Mouse (Mus musculus) hindbrain, embryonic 15.5 days (tissue): Measurements from ENCODE around the gene Maml3. TPM values are rescaled to one million over a fixed set of nuclear protein-coding genes. Genes with fewer than 3 reads are reported as not detected.
A peak's percentile ranks its signal among the peaks of the same experiment; 100 is the strongest.

Experiments
- ATAC-seq: fragments of 200-750 bp; cut with Nextera tagmentation; 2 replicates; pipeline ENCODE4 v1.8.0; 2017; ENCODE audit warnings: low read depth, moderate number of reproducible peaks, moderate TSS enrichment; ENCODE audit not compliant: low FRiP score
- H3K27ac ChIP-seq: fragments of 300-500 bp; sonication (generic); replicated peaks from 2 replicates; pipeline ENCODE4 v1.5.1; 2015; ENCODE audit warnings: mild to moderate bottlenecking, inconsistent platforms
- H3K27me3 ChIP-seq: fragments of 300-500 bp; sonication (generic); 2 replicates; pipeline ENCODE4 v1.6.1; 2015; ENCODE audit warnings: control low read depth, inconsistent platforms
- H3K36me3 ChIP-seq: fragments of 300-500 bp; sonication (generic); 2 replicates; pipeline ENCODE4 v1.6.1; 2015; ENCODE audit warnings: control low read depth, inconsistent platforms
- H3K4me1 ChIP-seq: fragments of 300-500 bp; sonication (generic); replicated peaks from 2 replicates; pipeline ENCODE4 v1.6.1; 2015; ENCODE audit warnings: control low read depth, inconsistent platforms
- H3K4me2 ChIP-seq: fragments of 300-500 bp; sonication (generic); 2 replicates; pipeline ENCODE4 v1.6.1; 2015; ENCODE audit warnings: moderate library complexity, mild to moderate bottlenecking, inconsistent platforms
- H3K4me3 ChIP-seq: fragments of 300-500 bp; sonication (generic); 2 replicates; pipeline ENCODE4 v1.5.1; 2015; ENCODE audit warnings: mild to moderate bottlenecking, inconsistent platforms
- H3K9ac ChIP-seq: fragments of 300-500 bp; sonication (generic); 2 replicates; pipeline ENCODE4 v1.6.1; 2015; ENCODE audit warnings: inconsistent platforms
- H3K9me3 ChIP-seq: fragments of 300-500 bp; sonication (generic); 2 replicates; pipeline ENCODE4 v1.6.1; 2016; ENCODE audit warnings: control low read depth, inconsistent platforms
- WGBS: fragments of 180-500 bp; shearing (Covaris S2); methylation state at CpG from one replicate; pipeline ENCODE4 v1.1.7; 2015; 5-methylcytosine and 5-hydroxymethylcytosine counted together
- polyA plus RNA-seq: library from polyadenylated mRNA; unstranded; fragments of >200 nt; fragmentation: Nextera tagmentation; extraction: Ambion mirVana; gene quantifications from 2 replicates; pipeline ENCODE4 v1.2.1, GENCODE M21; 2015

Maml3 gene
- polyA plus RNA-seq, 1 experiment from 2014 or later, result 7.8 TPM

GRCm38 (mm10) chr3:51817919-51818318, 287.0 kb downstream of the Maml3 start:
- no peaks in the 10 kb centered on the region for H3K27me3 ChIP-seq
- H3K9ac ChIP-seq, result 0 out of 2 replicates have a peak overlapping the region, but pooled peaks have one; percentile 16
- H3K9me3 ChIP-seq, result no peaks in the 10 kb centered on the region
- H3K4me2 ChIP-seq, result peak overlapping the region; percentile 34
- no peaks in the 10 kb centered on the region for H3K36me3 ChIP-seq
- H3K27ac ChIP-seq, result peak overlapping the region; percentile 50; the same call in 1 of the 2 replicates
- H3K4me3 ChIP-seq, result no peak overlapping the region
- H3K4me1 ChIP-seq, result peaks cover 23% of the 10 kb centered on the region
- 24% methylated on average over 15 of the region's 15 CpGs for WGBS
- no peak for ATAC-seq

GRCm38 (mm10) chr3:51817329-51817728, 287.5 kb downstream of the Maml3 start:
- Histone ChIP-seq H3K4me2 (no peak overlapping the region), H3K9me3 (no peaks in the 10 kb centered on the region), H3K27ac (peak overlapping the region; percentile 50; the same call in 1 of the 2 replicates), H3K36me3 (no peaks in the 10 kb centered on the region), H3K4me1 (peaks cover 23% of the 10 kb centered on the region), H3K4me3 (no peak overlapping the region), H3K27me3 (no peaks in the 10 kb centered on the region), H3K9ac (no peak overlapping the region)
- WGBS, result 57% methylated on average over 6 of the region's 6 CpGs
- no peak for ATAC-seq

DNA sequence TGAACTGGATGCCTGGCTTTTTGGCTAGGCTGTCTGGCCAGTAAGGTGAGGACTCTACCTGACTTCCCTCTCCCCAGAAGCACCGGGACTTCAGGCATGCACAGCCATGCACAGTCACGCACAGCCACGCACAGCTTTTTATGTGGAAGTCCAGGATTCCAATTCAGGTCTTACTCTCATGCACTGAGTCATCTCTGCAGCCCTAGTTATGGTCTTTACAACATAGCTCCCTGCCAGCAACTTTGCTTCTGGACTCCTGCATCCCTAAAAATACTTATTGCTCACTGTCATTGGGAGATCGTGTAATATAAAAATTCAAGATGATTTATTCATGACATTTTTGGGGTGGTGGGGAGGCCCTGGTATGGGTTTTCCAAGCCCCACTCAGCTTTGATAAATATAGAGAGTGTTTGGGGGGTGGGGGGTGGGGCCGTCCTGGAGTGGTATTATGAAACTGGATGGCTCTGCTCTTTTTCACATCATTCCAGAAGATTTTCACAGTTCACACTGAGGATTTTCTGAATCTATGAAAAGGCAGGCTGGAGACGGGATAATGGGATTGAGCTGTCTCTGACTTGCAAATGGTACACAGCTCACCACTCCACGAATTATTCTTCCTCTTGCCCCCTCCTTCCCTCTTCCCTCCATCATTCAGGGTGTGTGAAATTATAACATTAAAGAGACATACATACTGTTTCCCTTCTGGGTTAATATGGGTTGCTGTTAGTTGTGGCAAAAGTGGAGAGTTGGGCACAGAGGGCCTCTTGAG, 288.2 kb downstream of the Maml3 start:
- Histone ChIP-seq H3K4me3 (no peak overlapping the region), H3K27me3 (no peaks in the 10 kb centered on the region), H3K4me2 (no peak overlapping the region), H3K36me3 (no peaks in the 10 kb centered on the region), H3K4me1 (peaks cover 23% of the 10 kb centered on the region), H3K9ac (no peak overlapping the region), H3K9me3 (no peaks in the 10 kb centered on the region), H3K27ac (0 out of 2 replicates have a peak overlapping the region, but pooled peaks have one; percentile 50)
- WGBS, result 86% methylated on average over 7 of the region's 7 CpGs
- ATAC-seq, result no peak

- Histone ChIP-seq H3K9ac (no peak overlapping the region), H3K4me3 (no peak overlapping the region), H3K4me1 (peaks cover 38% of the 10 kb centered on the region), H3K27ac (no peak overlapping the region), H3K36me3 (no peaks in the 10 kb centered on the region), H3K27me3 (no peaks in the 10 kb centered on the region), H3K9me3 (no peaks in the 10 kb centered on the region), H3K4me2 (no peak overlapping the region)
- ATAC-seq, result no peak
- 74% methylated on average over 4 of the region's 4 CpGs for WGBS
Observed at GRCm38 (mm10) chr3:51814073-51814472, 290.8 kb downstream of the Maml3 start.

- H3K4me1 ChIP-seq, result peaks cover 35% of the 10 kb centered on the region
Observed at GRCm38 (mm10) chr3:51813186-51813585, 291.7 kb downstream of the Maml3 start.

GRCm38 (mm10) chr3:51810731-51811130, 294.1 kb downstream of the Maml3 start:
- Histone ChIP-seq H3K9me3 (no peaks in the 10 kb centered on the region), H3K36me3 (no peaks in the 10 kb centered on the region), H3K27me3 (no peaks in the 10 kb centered on the region), H3K4me1 (peaks cover 39% of the 10 kb centered on the region), H3K4me3 (no peak overlapping the region), H3K9ac (no peak overlapping the region), H3K27ac (no peak overlapping the region), H3K4me2 (no peak overlapping the region)
- 53% methylated on average over 7 of the region's 7 CpGs for WGBS
- ATAC-seq, result no peak

More at GRCm38 (mm10) chr3:51813186-51813585, 291.7 kb downstream of the Maml3 start:
- Histone ChIP-seq H3K9ac (no peak overlapping the region), H3K27ac (no peak overlapping the region), H3K9me3 (no peaks in the 10 kb centered on the region), H3K36me3 (no peaks in the 10 kb centered on the region), H3K27me3 (no peaks in the 10 kb centered on the region), H3K4me3 (no peak overlapping the region), H3K4me2 (no peak overlapping the region)
- WGBS, result 95% methylated on average over 5 of the region's 5 CpGs
- ATAC-seq, result no peak

DNA sequence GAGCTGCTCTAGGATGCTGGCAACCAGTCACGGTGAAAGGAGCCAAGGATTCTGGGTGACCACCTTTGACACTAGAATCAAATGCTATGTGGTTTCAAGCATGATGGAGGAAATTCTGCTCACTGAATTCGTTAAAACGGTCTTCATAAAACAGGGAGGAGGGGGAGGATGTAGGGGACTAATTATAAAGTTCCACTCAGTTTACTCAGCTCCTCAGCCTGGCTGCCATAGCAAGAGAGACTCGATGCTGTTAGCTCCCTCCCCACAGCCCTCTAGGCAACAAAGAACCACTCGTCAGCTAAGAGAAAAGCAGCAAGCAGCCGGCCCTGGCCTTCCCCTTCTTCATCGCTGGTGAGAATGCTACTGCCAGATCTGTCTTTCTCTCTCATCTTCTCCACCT, 295.1 kb downstream of the Maml3 start:
- Histone ChIP-seq H3K9ac (no peak overlapping the region), H3K9me3 (no peaks in the 10 kb centered on the region), H3K4me2 (no peak overlapping the region), H3K36me3 (no peaks in the 10 kb centered on the region), H3K27ac (peak overlapping the region; percentile 43), H3K4me1 (peaks cover 44% of the 10 kb centered on the region), H3K27me3 (no peaks in the 10 kb centered on the region), H3K4me3 (no peak overlapping the region)
- WGBS, result 32% methylated on average over 7 of the region's 7 CpGs
- ATAC-seq, result no peak

DNA sequence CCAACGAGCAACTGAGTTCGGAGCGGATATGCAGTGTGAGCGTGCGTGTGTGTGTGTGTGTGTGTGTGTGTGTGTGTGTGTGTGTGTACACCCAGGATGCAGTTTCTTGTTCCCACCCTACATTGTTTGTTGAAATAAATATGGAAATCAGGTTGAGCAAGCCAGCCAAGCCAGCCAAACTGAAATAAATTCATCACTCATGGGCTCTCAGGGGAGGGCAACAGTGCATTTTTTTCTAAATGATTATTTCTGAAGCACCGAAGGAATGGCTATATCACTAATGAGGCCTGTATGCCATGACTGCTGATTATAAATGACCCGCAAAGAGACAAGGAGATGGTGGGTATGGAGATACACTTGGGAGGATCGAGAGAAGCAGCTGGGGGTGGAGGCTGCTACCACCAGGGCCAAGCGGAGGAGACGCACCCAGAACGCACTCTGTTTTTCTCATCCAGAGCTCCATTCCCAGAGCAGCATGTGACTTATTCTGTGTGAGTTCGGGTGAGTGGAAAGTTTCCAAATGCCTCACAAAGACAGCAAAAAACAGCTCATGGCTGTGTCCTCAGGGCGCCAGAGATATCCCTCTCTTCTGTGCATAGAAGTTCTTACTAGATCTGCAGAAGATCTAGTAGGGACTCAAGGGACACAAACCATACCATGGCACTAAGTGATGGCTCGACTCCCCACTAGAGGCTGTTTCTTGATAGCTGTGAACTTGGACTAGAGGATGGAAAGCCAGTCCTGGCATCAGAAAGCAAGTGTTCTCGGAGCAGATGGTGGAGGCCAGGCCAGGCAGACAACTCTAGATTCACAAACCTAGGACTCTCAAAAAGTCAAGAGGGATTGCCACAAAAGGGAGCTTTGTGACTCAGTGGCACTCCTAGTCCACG, 296.6 kb downstream of the Maml3 start:
- no peak for ATAC-seq
- peaks cover 49% of the 10 kb centered on the region for H3K4me1 ChIP-seq
- H3K9me3 ChIP-seq, result no peaks in the 10 kb centered on the region
- no peaks in the 10 kb centered on the region for H3K27me3 ChIP-seq
- no peaks in the 10 kb centered on the region for H3K36me3 ChIP-seq
- no peak overlapping the region for H3K4me3 ChIP-seq
- H3K9ac ChIP-seq, result no peak overlapping the region
- H3K4me2 ChIP-seq, result no peak overlapping the region
- WGBS, result 46% methylated on average over 16 of the region's 16 CpGs
- H3K27ac ChIP-seq, result peak overlapping the region; percentile 32

DNA sequence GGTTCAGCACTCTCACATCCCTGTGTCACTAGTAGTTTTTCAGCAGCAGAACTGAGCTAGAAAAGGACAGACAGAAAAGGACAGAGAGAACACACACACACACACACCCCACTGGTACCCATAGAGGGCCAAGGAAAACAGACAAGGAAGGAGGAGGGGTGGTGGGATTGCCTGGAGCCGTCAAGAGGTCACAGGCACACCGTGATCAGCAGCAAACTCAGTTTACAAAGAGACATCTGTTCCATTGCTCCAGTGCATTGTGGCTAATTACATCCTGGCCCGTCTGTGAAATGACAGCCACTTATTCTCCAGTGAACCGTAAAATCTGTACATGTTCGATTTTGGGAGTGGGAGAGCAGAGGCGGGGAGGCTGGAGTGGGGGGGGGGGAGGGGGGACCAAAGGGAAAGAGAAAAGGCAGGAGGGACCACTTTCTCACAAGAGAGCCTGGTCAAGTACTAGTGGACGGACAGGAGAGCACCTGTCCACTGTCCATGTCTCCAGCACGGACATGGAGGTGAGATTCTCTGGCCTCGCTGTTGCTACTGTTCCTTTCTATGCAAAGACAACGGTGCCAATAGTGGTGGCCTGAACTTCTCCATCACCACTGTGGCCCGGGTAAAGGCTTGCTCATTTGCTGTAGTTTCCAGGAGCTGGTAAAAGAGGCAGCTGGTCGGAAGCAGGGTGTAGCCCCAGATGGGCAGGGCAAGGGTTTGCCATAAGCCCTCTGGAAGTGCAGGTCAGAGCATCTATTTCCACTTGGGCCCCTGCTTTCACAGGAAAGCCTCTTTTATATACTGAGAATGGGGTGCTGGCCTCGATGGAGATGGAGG, 299.2 kb downstream of the Maml3 start:
- peaks cover 53% of the 10 kb centered on the region for H3K4me1 ChIP-seq

GRCm38 (mm10) chr3:51803903-51804302, 301.0 kb downstream of the Maml3 start:
- ATAC-seq, result no peak

More for the DNA sequence above, 299.2 kb downstream of the Maml3 start:
- Histone ChIP-seq H3K4me2 (no peak overlapping the region), H3K9ac (no peak overlapping the region), H3K36me3 (no peaks in the 10 kb centered on the region), H3K27me3 (no peaks in the 10 kb centered on the region), H3K4me3 (no peak overlapping the region), H3K9me3 (no peaks in the 10 kb centered on the region), H3K27ac (peak overlapping the region; percentile 30; the same call in 1 of the 2 replicates)
- 9% methylated on average over 12 of the region's 13 CpGs for WGBS
- ATAC-seq, result no peak

DNA sequence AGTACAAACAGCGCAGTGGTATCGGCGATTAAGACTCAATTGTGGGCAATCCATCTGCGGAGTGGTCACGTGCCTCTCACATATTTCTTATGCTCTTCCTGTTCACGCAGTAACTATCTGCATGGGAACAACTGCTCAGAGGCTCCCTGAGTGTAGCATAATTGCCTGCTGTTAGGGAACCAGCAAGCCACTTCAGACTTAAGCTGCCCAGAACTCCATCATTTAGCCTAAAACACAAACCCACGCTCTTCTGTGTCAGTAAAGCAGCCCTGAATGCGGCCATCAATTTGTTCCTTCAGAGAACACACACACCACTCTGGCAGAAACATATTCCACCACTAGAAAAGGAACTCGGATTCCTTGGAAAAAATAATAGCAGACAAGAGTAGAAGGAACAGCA, 305.2 kb downstream of the Maml3 start:
- no peak overlapping the region for H3K9ac ChIP-seq
- H3K4me2 ChIP-seq, result no peak overlapping the region
- peaks cover 60% of the 10 kb centered on the region for H3K4me1 ChIP-seq
- H3K36me3 ChIP-seq, result no peaks in the 10 kb centered on the region
- no peaks in the 10 kb centered on the region for H3K27me3 ChIP-seq
- 70% methylated on average over 9 of the region's 9 CpGs for WGBS
- H3K27ac ChIP-seq, result 0 out of 2 replicates have a peak overlapping the region, but pooled peaks have one; percentile 30
- ATAC-seq, result no peak
- no peak overlapping the region for H3K4me3 ChIP-seq
- H3K9me3 ChIP-seq, result no peaks in the 10 kb centered on the region

More at GRCm38 (mm10) chr3:51803903-51804302, 301.0 kb downstream of the Maml3 start:
- Histone ChIP-seq H3K4me1 (peaks cover 46% of the 10 kb centered on the region), H3K27me3 (no peaks in the 10 kb centered on the region), H3K4me2 (no peak overlapping the region), H3K9me3 (no peaks in the 10 kb centered on the region), H3K4me3 (no peak overlapping the region), H3K9ac (no peak overlapping the region), H3K27ac (no peak overlapping the region), H3K36me3 (no peaks in the 10 kb centered on the region)
- WGBS, result 63% methylated on average over 6 of the region's 6 CpGs
